Mouse (Mus musculus): Measurements from ENCODE around the gene Nat8f2. TPM values are rescaled to one million over a fixed set of nuclear protein-coding genes. Genes with fewer than 3 reads are reported as not detected.
"Not testable (repeated sequence)": the region's sequence is repeated elsewhere in the genome, so short reads cannot be mapped to it uniquely, and the experiment has no call there.

The Nat8f2 gene
- total RNA-seq, 1 experiment from 2014 or later = not detected

DNA sequence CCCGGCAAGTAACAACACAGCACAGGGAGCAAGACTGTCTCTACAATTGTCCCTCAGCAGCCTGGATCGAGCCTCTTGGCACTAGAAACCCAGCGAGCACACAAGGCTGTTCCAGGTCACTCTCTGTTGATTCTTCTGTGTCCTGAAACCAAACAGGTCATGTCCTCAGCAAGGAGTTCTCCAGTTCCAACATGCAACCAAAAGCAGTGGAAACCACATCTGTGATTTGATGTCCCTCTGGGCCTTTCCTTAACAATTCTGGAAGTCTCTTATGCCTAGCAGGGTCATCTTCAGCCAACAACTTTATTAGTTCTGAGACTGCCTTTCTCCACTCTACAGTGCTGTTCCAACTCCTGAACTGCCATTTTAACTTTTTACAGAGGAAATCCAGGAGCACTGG, 2.8 kb downstream of the Nat8f2 start:
- ATAC-seq (ENCODE audit: extremely low read depth, insufficient number of reproducible peaks, low FRiP score, poor library complexity, severe bottlenecking) = not testable (repeated sequence)

DNA sequence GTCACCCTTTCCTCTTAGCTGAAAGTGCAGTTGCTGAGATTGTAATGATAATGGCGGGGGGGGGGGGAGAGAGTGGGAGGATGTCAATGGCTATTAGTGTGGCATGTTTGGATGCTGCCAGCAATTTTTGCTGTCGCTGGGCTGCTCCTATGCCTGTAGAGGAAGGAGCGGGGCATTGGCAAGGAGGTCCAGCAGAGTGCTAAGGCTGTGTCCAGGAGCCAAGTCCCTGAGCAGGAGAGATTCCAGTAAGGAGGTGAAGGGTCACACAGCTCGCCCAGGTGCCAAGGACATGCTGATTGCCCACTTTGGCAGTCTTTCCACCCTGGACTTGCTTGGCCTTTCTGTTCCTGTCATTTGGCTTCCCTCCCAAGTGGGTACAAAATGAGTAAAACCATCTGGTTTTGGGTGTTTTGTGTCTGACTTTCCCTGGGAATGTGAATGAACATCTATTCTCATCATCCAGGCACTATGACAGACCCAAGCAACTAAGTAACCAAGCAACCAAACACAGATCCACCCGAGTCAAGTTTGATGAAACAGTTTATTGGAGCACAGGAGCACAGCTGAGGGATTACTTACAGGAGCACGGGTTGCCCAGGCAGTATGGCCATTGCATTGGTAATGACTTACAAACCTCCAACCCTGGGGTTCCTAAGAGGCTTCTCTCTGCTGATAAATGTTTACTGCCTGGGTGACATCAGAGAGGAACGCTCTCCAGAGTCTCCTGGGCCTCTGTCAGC, 3.9 kb downstream of the Nat8f2 start:
- not testable (repeated sequence) for ATAC-seq (ENCODE audit: extremely low read depth, insufficient number of reproducible peaks, low FRiP score, poor library complexity, severe bottlenecking)

GRCm38 (mm10) chr6:85863840-85864239, 5.1 kb downstream of the Nat8f2 start:
- ATAC-seq (ENCODE audit: extremely low read depth, insufficient number of reproducible peaks, low FRiP score, poor library complexity, severe bottlenecking) = no peak

GRCm38 (mm10) chr6:85863136-85863535, 5.8 kb downstream of the Nat8f2 start:
- ATAC-seq (ENCODE audit: extremely low read depth, insufficient number of reproducible peaks, low FRiP score, poor library complexity, severe bottlenecking) = no peak

DNA sequence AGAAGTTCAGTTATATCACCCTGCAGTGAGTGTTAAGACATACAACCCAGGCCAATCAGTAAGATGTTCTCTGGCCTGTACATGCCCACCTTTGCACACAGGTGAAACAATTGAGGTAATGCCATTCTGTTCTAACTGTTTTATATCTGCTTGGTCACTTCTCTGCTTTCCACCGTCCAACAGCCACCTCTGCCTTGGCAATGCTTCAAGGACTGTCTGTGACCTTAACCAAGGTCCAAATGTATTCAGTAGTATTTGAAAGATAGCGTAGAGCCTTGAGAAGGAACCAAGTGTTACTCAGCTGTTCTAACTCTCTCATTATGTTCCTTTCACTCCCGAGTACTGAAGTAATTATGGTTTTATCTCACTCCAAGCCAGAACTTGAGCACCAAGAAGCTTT, 6.4 kb downstream of the Nat8f2 start:
- ATAC-seq (ENCODE audit: extremely low read depth, insufficient number of reproducible peaks, low FRiP score, poor library complexity, severe bottlenecking) = no peak

DNA sequence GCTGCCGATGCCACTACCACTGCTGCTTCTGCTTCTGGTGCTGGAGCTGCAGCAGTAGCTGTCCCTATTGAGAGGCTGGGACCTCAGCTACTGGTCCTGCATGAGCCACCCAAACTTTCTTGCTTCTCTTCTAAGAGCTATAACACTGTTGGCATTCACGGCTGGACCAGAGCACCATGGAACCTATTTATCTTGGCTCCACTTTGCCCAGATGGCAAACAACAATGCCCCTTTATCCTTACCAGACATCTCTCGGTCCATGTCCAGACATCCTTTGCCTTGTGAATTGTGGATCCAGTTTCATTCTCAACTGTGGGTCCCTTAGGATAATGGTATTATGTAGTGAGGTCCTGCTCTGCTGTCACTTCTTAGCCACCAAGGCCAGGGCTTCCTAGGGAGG, 7.7 kb downstream of the Nat8f2 start:
- no peak for ATAC-seq (ENCODE audit: extremely low read depth, insufficient number of reproducible peaks, low FRiP score, poor library complexity, severe bottlenecking)

- ATAC-seq (ENCODE audit: extremely low read depth, insufficient number of reproducible peaks, low FRiP score, poor library complexity, severe bottlenecking) = no peak
Measured at GRCm38 (mm10) chr6:85856194-85856678, 12.7 kb downstream of the Nat8f2 start.

DNA sequence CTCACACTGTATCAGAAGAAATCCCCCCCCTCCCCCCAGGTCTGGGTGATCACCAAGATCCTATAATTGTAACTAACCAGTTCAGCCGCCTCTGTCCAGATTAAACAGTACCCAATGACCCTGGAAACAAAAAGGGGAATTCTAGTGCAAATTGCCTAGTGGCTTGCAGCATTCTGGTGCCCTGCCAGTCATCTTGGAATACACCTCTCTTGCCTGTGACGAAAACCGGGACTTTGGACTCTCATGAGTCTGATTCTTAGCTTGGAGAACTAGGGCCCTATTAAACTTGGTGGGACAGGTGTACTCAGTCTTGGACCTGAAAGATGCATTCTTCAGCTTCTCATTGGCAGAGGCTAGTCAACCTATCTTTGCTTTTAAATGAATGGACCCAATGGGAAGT, 15.5 kb downstream of the Nat8f2 start:
- ATAC-seq (ENCODE audit: extremely low read depth, insufficient number of reproducible peaks, low FRiP score, poor library complexity, severe bottlenecking) = no peak

DNA sequence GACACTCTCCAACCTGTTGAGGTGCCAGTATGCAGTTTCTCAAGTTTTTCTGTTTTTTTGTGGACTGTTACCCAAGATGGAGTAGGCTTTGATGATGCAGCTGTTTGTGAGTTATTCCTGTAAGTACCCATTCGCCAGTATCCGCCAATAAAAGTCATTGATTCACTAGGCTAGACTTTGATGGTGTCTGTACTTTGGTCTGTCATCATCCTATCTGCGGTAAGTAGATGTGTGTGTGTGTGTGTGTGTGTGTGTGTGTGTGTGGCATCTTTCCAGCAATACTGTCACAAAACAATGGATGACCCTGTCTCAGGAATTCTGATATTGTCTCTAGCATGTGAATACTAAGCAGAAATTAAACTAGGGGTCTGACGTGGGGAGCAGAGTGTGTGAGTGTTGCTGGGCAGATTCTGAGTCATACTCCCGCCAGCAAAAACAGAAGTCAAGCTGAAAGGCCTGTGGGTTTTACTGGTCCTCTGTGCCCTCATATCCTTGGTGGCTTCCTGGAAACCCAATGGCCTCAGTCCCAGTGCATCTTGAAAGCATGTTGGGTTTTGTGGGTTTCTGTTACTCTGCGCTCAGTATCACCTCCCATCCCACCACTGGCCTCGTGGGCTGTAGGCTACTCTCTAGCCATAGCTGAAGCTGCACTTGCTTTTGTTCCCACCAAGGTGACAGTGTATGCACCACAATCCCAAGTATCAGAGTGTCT, 17.7 kb downstream of the Nat8f2 start:
- ATAC-seq (ENCODE audit: extremely low read depth, insufficient number of reproducible peaks, low FRiP score, poor library complexity, severe bottlenecking) = no peak

- ATAC-seq (ENCODE audit: extremely low read depth, insufficient number of reproducible peaks, low FRiP score, poor library complexity, severe bottlenecking) = no peak
Measured at GRCm38 (mm10) chr6:85849240-85849639, 19.7 kb downstream of the Nat8f2 start.

DNA sequence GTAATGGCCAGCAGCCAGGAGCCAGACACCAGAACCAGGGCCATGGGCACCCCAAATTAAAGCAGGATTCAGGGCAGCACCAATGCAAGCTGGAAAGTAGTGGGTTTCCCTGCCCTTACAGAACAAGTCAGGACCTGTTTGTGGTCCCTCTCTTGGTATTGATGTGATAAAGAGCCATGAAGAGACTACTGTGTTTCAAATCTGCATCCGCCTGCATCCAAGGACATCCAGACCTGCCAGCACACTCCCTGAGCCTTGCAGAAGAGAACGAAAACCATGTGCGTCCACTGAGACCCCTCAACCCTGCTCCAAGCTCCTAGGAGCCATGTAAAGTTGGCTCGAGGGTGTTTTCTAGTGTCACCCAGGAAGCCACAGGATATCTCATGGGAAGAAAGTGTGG, 20.8 kb downstream of the Nat8f2 start:
- no peak for ATAC-seq (ENCODE audit: extremely low read depth, insufficient number of reproducible peaks, low FRiP score, poor library complexity, severe bottlenecking)

DNA sequence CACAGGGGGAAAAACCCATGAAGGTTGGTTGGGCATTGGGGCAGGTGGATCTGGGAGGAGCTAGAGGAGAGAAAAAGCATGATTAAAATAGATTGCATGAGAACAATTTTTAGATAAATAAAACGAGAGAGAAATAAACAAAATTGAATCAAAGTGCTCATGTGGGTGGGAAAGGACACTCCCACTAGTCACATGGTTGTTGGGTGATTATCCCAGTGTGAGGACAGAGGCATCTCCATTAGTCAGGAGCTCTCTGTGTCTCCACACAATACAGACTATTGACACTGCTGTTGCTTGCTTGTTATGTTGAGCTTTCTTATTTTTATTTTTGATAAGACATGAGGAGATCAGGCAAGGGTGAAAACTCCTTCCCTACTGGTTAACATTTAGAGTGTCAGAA, 22.0 kb downstream of the Nat8f2 start:
- no peak for ATAC-seq (ENCODE audit: extremely low read depth, insufficient number of reproducible peaks, low FRiP score, poor library complexity, severe bottlenecking)

- ATAC-seq (ENCODE audit: extremely low read depth, insufficient number of reproducible peaks, low FRiP score, poor library complexity, severe bottlenecking) = not testable (repeated sequence)
Measured at GRCm38 (mm10) chr6:85843677-85844458, 25.1 kb downstream of the Nat8f2 start.

DNA sequence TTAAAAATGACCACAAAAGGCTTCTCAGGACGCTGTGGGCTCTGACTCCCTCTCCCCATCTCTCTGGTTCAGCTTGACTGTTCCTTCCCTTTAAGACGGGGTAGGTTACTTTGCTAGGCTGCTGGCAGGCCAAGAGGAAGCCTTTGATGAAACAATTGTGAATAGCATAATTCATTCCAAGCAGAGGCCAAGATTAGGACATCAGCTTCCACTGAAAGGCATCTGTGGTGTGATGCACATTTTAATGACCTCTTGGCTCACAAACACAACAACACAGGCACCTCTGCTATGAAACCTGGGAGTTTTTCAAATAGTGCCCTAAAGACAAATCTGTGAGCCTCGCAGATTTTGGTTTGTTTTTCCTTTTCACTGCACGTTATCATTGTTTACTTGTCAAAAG, 29.0 kb downstream of the Nat8f2 start:
- ATAC-seq (ENCODE audit: extremely low read depth, insufficient number of reproducible peaks, low FRiP score, poor library complexity, severe bottlenecking) = no peak

DNA sequence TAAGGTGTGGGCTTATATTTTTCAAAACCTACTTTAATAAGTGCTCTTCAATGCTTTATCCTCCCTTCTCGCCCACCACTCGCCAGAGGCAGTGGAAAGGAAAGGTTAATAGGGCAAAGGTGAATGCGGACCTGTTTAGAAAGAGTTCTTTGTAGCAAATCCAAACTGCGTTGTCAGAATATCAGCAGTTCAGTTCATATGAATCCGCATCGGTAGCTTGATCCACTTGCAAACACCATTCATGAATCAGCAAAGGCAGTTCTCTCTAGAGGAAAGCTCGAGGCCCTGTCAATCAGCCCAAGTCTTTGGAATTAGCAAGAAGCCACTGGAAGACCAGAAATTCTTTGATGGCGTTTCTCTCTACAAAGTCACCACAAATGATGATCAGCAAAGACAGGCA, 30.3 kb downstream of the Nat8f2 start:
- no peak for ATAC-seq (ENCODE audit: extremely low read depth, insufficient number of reproducible peaks, low FRiP score, poor library complexity, severe bottlenecking)

DNA sequence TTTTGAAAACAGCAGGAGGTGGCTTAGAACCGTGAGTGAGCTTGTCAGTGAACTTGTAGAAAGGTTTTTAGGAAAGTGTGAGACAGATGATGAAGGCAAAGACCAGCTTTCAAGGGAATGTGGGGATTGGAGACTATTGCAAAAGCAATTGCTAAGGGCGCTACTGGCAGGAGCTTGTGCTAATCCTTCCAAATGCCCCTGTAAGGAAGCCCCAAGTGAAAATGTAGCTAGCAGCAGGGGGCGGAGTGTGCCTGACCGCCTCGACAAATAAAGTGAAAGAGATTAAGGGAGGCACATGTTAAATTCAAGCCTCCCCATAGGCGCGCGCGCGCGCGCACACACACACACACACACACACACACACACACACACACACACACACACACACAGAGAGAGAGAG, 31.7 kb downstream of the Nat8f2 start:
- not testable (repeated sequence) for ATAC-seq (ENCODE audit: extremely low read depth, insufficient number of reproducible peaks, low FRiP score, poor library complexity, severe bottlenecking)

GRCm38 (mm10) chr6:85836827-85837226, 32.1 kb downstream of the Nat8f2 start:
- ATAC-seq (ENCODE audit: extremely low read depth, insufficient number of reproducible peaks, low FRiP score, poor library complexity, severe bottlenecking) = not testable (repeated sequence)

- not testable (repeated sequence) for ATAC-seq (ENCODE audit: extremely low read depth, insufficient number of reproducible peaks, low FRiP score, poor library complexity, severe bottlenecking)
Measured at GRCm38 (mm10) chr6:85836098-85836497, 32.9 kb downstream of the Nat8f2 start.

DNA sequence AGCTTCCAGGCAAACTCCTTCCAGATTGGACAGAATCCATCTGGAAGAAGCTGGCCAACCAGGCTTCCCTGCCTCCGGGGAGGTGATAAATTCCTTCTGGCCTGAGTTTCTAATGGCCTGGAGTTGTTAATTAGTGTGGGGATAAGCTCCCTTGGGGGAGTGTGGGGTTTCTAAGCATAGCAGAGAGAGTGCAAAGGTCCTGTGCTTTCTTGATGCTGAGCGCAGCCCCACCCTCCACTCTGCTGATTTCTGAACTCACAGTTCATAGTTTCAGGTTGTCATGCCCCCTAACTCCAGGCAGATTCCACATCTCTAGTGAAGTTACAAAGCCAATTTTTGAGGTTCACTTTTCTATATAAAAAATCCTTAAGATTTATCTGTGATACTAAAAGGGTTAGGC, 33.9 kb downstream of the Nat8f2 start:
- not testable (repeated sequence) for ATAC-seq (ENCODE audit: extremely low read depth, insufficient number of reproducible peaks, low FRiP score, poor library complexity, severe bottlenecking)
